Mouse (Mus musculus): Measurements from ENCODE around the gene Chsy1. TPM values are rescaled to one million over a fixed set of nuclear protein-coding genes. Genes with fewer than 3 reads are reported as not detected.

Gene Chsy1
- polyA plus RNA-seq, 1 experiment from 2014 or later = 24.4 TPM

DNA sequence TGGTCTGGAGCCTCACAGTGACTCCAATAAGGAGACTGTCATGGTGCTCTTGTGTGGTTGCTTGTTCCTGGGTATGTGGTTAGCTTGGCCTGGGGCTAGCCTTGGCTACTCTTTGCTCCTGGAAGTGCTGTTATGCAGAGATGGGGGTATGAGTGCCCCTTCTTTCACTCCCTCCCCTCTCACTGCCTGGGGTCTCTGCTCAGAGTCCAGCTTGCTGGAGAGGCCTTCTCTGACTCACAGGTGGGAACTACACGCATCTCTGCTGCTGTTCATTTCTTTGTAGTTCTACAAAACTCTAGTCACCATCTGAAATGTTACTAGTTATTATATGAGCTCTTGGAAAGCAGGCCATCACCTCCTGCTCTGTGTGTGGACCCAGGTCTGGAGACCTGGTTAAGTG lies 53.7 kb downstream of the Chsy1 start:
- no peak for ATAC-seq (ENCODE audit: insufficient number of reproducible peaks, insufficient read depth, low FRiP score, low TSS enrichment, low read depth)
- H3K27ac ChIP-seq = no peak overlapping the region
- no peak overlapping the region for H3K4me2 ChIP-seq
- no peaks in the 10 kb centered on the region for H3K27me3 ChIP-seq
- no peaks in the 10 kb centered on the region for H3K9me3 ChIP-seq
- 97% methylated on average over 1 of the region's 1 CpGs for WGBS
- H3K9ac ChIP-seq = no peak overlapping the region
- H3K36me3 ChIP-seq = peaks cover 9% of the 10 kb centered on the region
- peaks cover 21% of the 10 kb centered on the region for H3K4me1 ChIP-seq
- H3K4me3 ChIP-seq = no peak overlapping the region

DNA sequence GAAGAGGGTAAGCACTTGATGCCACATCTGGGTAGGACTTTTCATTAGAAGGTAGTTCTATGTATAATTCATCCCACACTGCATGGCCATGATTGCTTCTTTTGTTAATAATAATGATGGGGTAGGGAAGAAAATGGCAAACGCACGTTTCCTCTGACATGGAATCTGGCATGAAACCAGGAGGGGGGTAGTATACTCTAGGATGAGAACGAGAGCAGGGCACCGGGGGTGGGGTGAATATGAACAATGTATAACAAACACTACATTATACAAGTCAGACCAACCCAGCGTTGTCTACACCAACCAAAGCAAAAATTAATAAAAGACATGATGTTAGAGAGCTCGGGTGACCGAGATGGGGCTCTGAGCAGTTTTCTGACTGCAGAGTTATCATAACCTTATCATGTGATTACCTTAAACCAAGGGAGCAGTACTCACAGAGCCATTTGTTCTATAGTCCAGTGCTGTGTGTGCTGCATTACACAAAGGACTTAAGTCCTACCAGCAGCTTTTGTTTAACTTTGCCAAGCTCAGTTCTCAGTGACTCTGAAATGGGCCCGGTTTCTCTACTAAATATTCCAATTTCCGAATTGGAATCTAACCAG lies 55.2 kb downstream of the Chsy1 start:
- no peak overlapping the region for H3K9ac ChIP-seq
- H3K27ac ChIP-seq = no peak overlapping the region
- H3K4me3 ChIP-seq = no peak overlapping the region
- H3K4me2 ChIP-seq = no peak overlapping the region
- 72% methylated on average over 9 of the region's 9 CpGs for WGBS
- no peaks in the 10 kb centered on the region for H3K9me3 ChIP-seq
- H3K36me3 ChIP-seq = peaks cover 9% of the 10 kb centered on the region
- peaks cover 19% of the 10 kb centered on the region for H3K4me1 ChIP-seq
- no peaks in the 10 kb centered on the region for H3K27me3 ChIP-seq
- ATAC-seq (ENCODE audit: insufficient number of reproducible peaks, insufficient read depth, low FRiP score, low TSS enrichment, low read depth) = no peak

DNA sequence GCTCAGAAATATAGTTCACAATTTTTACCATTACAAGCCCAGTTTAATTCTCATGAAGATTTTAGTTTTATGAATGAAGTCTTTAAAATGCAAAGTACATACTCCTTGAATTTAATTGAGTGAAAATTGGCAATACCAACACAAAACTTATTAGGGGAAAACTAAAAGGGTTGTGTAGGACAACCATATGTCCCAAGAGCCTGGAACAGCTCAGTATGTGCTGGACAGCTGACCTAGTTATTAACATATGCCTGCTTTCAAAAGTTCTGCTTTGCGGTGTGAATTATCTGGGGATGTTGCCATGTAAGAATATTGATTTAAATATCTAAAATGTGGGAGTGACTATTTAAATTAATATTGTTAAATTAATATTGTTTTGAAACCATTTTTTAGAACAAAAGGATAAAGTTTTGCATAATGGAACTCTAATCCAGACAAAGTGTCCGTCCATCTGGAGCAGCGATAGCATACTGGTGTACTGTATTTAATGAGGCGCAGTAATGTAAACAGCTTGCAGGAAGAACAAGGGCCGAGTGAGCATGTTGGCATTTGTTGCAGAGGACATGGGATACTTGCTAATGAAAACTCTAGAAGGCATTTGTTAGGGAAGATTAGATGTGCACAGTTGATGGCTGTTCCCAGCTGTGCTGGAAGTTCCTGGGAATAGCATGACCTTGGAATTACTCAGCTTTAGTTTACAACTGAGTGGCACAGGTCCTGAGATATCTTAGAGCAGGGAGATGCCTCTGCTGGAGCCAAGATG lies 55.9 kb downstream of the Chsy1 start:
- H3K9ac ChIP-seq = no peak overlapping the region
- peaks cover 14% of the 10 kb centered on the region for H3K4me1 ChIP-seq
- H3K27me3 ChIP-seq = no peaks in the 10 kb centered on the region
- H3K27ac ChIP-seq = no peak overlapping the region
- ATAC-seq (ENCODE audit: insufficient number of reproducible peaks, insufficient read depth, low FRiP score, low TSS enrichment, low read depth) = no peak
- H3K4me3 ChIP-seq = no peak overlapping the region
- no peak overlapping the region for H3K4me2 ChIP-seq
- WGBS = 69% methylated on average over 5 of the region's 5 CpGs
- H3K9me3 ChIP-seq = no peaks in the 10 kb centered on the region
- peaks cover 4% of the 10 kb centered on the region; the same call in 1 of the 2 replicates for H3K36me3 ChIP-seq

DNA sequence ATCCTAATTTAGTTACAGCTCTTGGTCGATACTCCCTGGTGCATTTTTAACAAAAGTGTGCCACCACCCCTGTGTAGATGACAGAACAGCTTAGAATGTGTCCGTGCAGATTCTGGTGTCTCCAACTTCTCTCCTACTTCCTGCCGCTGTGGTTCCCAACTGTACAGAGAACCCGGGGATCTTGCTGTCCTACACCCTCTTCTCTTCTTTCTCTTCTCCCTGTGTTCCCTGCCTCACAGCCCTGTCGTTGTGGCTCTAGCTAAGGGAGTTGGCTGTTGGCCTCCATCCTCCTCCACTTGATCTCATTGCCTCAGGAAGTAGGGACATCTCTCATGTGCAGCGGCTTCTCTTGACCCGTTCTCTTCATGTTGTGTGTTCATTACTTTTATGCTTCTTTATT lies 59.6 kb downstream of the Chsy1 start:
- H3K9me3 ChIP-seq = no peaks in the 10 kb centered on the region
- H3K27ac ChIP-seq = no peak overlapping the region
- H3K4me3 ChIP-seq = no peak overlapping the region
- no peak overlapping the region for H3K4me2 ChIP-seq
- peaks cover 8% of the 10 kb centered on the region for H3K4me1 ChIP-seq
- WGBS = 85% methylated on average over 7 of the region's 7 CpGs
- peaks cover 34% of the 10 kb centered on the region for H3K36me3 ChIP-seq
- no peak for ATAC-seq (ENCODE audit: insufficient number of reproducible peaks, insufficient read depth, low FRiP score, low TSS enrichment, low read depth)
- H3K27me3 ChIP-seq = no peaks in the 10 kb centered on the region
- no peak overlapping the region for H3K9ac ChIP-seq

DNA sequence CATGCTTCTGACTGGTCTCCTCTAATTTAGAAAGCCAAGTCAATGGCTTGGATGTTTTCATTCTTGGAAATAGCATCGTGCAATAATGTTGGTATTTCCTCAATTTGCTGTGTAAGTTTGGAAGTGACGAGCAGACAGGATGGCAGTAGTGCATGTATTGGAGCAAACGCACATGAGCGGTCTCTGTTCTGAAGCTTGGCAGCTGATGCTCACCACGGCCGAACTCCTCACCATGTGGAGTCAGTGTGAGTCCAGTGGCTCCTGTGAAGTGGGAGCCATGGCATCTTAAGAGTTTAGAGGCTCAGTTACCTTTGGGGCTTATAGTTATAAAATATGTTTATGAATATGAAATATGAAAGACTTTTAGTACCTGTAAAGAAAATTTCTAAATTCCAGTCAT lies 60.2 kb downstream of the Chsy1 start:
- Histone ChIP-seq H3K36me3 (peaks cover 40% of the 10 kb centered on the region), H3K9me3 (no peaks in the 10 kb centered on the region), H3K4me3 (no peak overlapping the region), H3K27me3 (no peaks in the 10 kb centered on the region), H3K4me2 (no peak overlapping the region), H3K27ac (no peak overlapping the region), H3K9ac (no peak overlapping the region), H3K4me1 (peaks cover 2% of the 10 kb centered on the region)
- ATAC-seq (ENCODE audit: insufficient number of reproducible peaks, insufficient read depth, low FRiP score, low TSS enrichment, low read depth) = no peak
- 77% methylated on average over 6 of the region's 6 CpGs for WGBS

DNA sequence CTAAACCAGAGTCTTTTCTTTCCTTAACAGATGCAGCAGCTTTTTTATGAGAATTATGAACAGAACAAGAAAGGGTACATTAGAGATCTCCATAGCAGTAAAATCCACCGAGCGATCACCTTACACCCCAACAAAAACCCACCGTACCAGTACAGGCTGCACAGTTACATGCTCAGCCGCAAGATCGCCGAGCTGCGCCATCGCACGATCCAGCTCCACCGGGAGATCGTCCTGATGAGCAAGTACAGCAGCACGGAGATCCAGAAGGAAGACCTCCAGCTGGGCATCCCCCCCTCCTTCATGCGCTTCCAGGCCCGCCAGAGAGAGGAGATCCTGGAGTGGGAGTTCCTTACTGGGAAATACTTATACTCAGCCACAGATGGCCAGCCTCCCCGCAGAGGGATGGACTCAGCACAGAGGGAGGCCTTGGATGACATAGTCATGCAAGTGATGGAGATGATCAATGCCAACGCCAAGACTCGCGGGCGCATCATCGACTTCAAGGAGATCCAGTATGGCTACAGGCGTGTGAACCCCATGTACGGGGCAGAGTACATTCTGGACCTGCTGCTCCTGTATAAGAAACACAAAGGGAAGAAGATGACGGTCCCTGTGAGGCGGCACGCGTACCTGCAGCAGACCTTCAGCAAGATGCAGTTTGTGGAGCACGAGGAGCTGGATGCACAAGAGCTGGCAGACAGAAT lies 61.6 kb downstream of the Chsy1 start:
- Histone ChIP-seq H3K27ac (no peak overlapping the region), H3K4me1 (no peaks in the 10 kb centered on the region), H3K9ac (no peak overlapping the region), H3K9me3 (no peaks in the 10 kb centered on the region), H3K27me3 (no peaks in the 10 kb centered on the region), H3K4me3 (no peak overlapping the region), H3K36me3 (peaks cover 53% of the 10 kb centered on the region), H3K4me2 (no peak overlapping the region)
- ATAC-seq (ENCODE audit: insufficient number of reproducible peaks, insufficient read depth, low FRiP score, low TSS enrichment, low read depth) = no peak
- WGBS = 92% methylated on average over 27 of the region's 27 CpGs

DNA sequence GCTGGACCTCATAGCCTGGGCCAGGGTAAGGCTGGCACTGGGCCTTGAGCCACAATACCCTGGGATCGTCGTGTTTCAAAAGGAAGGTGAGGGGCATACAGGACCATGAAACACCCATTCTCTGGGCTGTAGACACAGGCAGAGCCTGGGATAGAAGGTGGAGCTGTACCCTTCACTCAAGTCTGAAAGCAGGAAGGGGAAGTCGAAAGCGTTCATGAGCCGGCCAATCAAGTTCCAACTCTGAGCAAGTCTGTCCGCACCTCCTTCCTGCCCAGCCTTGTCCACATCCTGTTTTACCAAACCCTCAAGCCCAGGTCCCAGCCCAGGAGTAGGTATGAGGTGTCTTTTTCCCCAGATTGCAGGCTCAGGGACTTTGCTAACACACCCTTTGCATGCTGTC lies 66.4 kb downstream of the Chsy1 start:
- H3K27ac ChIP-seq = no peak overlapping the region
- no peaks in the 10 kb centered on the region for H3K27me3 ChIP-seq
- ATAC-seq (ENCODE audit: insufficient number of reproducible peaks, insufficient read depth, low FRiP score, low TSS enrichment, low read depth) = no peak
- no peak overlapping the region for H3K4me3 ChIP-seq
- no peaks in the 10 kb centered on the region for H3K9me3 ChIP-seq
- peaks cover 50% of the 10 kb centered on the region for H3K36me3 ChIP-seq
- no peak overlapping the region for H3K4me2 ChIP-seq
- no peak overlapping the region for H3K9ac ChIP-seq
- 96% methylated on average over 6 of the region's 6 CpGs for WGBS
- H3K4me1 ChIP-seq = peaks cover 15% of the 10 kb centered on the region

DNA sequence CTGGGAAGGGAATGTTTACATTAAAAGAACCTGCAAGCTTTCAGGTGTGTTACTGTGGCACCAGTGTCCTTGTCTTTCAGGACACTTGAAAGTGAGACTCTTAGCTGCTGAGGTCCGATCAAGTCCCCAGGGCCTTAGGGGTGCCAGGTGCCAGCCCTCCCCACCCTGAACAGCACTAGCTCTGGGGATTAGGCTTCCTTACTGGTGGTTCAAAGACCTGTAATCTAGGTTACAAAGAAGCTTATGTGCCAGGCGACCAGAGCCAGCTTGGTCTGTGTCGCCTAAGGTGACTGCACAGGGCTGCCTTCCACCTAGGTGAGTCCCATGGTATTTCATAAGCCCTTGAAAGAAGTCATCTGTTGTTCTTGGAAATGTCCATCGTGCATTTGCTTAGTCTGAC lies 66.9 kb downstream of the Chsy1 start:
- no peak overlapping the region for H3K27ac ChIP-seq
- H3K9ac ChIP-seq = no peak overlapping the region
- no peaks in the 10 kb centered on the region for H3K27me3 ChIP-seq
- H3K36me3 ChIP-seq = peaks cover 45% of the 10 kb centered on the region
- H3K4me3 ChIP-seq = no peak overlapping the region
- 89% methylated on average over 4 of the region's 4 CpGs for WGBS
- ATAC-seq (ENCODE audit: insufficient number of reproducible peaks, insufficient read depth, low FRiP score, low TSS enrichment, low read depth) = no peak
- no peak overlapping the region for H3K4me2 ChIP-seq
- peaks cover 15% of the 10 kb centered on the region for H3K4me1 ChIP-seq
- no peaks in the 10 kb centered on the region for H3K9me3 ChIP-seq

DNA sequence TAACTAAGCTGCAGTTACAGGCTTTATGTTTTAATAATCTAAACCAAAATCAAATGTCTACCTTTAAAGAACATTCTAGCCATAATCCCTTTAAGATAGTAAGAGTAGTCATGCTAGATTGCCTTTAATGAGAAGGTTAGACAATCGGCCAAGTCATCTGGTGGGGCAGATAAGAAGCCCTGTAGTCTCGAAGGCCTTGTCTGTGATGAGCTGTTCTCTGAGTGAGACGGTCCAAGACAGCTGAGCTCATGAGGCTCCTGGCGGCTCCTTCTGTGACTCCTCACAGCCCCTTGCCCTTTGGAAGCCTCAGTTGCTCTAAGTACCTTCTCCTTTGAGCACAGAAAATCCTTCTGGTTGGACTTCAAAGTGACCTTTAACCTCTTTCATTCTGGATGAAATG lies 67.6 kb downstream of the Chsy1 start:
- no peak overlapping the region for H3K27ac ChIP-seq
- H3K36me3 ChIP-seq = peaks cover 39% of the 10 kb centered on the region
- H3K4me2 ChIP-seq = no peak overlapping the region
- no peak overlapping the region for H3K4me3 ChIP-seq
- peaks cover 15% of the 10 kb centered on the region for H3K4me1 ChIP-seq
- no peaks in the 10 kb centered on the region for H3K27me3 ChIP-seq
- ATAC-seq (ENCODE audit: insufficient number of reproducible peaks, insufficient read depth, low FRiP score, low TSS enrichment, low read depth) = no peak
- no peak overlapping the region for H3K9ac ChIP-seq
- H3K9me3 ChIP-seq = no peaks in the 10 kb centered on the region
- 83% methylated on average over 4 of the region's 4 CpGs for WGBS

DNA sequence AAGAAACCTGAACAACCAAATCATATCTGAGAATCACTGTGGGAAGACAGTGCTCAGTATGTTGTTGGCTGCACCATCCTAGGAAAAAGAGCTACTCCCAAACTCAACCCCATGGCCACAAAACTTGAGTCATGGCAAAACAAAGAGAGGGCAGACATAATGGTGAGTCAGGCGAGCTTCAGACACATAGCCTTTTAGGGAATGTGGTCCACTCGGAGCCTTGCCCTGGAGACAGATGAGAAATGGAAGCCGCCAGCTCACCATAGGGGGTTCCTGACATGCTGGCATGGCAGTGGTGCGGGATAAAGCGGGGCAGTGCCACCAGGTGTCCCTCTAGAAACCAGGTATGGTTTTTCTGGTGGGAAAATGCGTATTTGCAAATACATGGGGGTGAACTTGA lies 68.8 kb downstream of the Chsy1 start:
- 91% methylated on average over 6 of the region's 6 CpGs for WGBS

DNA sequence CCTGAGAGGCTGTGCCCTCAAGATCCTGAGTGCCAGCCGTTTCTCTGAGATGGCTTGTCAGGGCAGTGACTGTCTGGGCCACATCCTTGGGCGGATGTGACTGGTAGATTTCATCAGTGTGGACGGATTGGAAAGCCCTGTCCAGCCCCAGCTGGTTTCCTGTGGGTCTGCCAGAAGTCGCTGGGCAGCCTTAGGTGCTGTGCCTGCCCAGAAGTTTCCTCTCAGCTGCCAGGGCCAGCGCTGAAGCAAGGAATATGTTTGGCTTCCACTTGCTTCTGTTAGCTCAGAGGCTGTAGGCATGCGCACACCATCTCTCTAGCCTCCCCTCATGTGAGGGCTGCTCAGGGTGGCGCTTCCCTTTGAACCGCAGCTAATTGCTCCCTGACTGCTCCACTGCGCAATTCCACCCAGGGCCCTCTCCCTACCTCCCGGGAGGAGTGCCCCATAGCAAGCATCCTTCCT lies 69.8 kb downstream of the Chsy1 start:
- 42% methylated on average over 10 of the region's 10 CpGs for WGBS
- H3K9me3 ChIP-seq = no peaks in the 10 kb centered on the region
- H3K4me2 ChIP-seq = no peak overlapping the region
- H3K27me3 ChIP-seq = no peaks in the 10 kb centered on the region
- H3K4me1 ChIP-seq = peaks cover 21% of the 10 kb centered on the region
- H3K4me3 ChIP-seq = no peak overlapping the region
- ATAC-seq (ENCODE audit: insufficient number of reproducible peaks, insufficient read depth, low FRiP score, low TSS enrichment, low read depth) = no peak
- H3K27ac ChIP-seq = peak overlapping the region; percentile 8; the same call in 1 of the 2 replicates
- no peak overlapping the region for H3K9ac ChIP-seq
- peaks cover 18% of the 10 kb centered on the region for H3K36me3 ChIP-seq

More for the DNA sequence above, 68.8 kb downstream of the Chsy1 start:
- Histone ChIP-seq H3K27me3 (no peaks in the 10 kb centered on the region), H3K36me3 (peaks cover 27% of the 10 kb centered on the region), H3K4me3 (no peak overlapping the region), H3K27ac (no peak overlapping the region), H3K4me1 (peaks cover 17% of the 10 kb centered on the region), H3K9ac (no peak overlapping the region), H3K9me3 (no peaks in the 10 kb centered on the region), H3K4me2 (no peak overlapping the region)
- ATAC-seq (ENCODE audit: insufficient number of reproducible peaks, insufficient read depth, low FRiP score, low TSS enrichment, low read depth) = no peak

DNA sequence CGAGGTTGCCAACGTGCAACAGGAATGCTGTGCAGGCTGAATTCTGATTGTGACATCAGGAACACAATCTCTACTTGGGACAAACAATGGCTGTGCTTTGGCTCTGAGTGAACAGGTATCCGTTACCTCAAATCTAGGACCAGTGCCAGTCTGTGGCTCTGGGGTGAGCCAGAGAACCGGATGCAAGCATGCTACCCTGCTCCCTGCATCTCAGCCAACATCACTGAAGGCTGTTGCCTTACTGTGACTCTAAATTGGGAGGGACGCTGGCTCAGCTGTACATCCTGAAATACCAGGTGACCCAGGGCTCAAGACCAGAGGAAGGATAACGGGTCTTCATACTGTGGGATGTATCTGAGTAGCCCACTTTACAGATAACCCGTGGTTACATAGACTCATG lies 70.4 kb downstream of the Chsy1 start:
- Histone ChIP-seq H3K27ac (peak overlapping the region; percentile 8; the same call in 1 of the 2 replicates), H3K36me3 (peaks cover 13% of the 10 kb centered on the region), H3K27me3 (no peaks in the 10 kb centered on the region), H3K4me3 (no peak overlapping the region), H3K4me1 (peaks cover 21% of the 10 kb centered on the region), H3K4me2 (no peak overlapping the region), H3K9me3 (no peaks in the 10 kb centered on the region), H3K9ac (no peak overlapping the region)
- WGBS = 80% methylated on average over 7 of the region's 7 CpGs
- no peak for ATAC-seq (ENCODE audit: insufficient number of reproducible peaks, insufficient read depth, low FRiP score, low TSS enrichment, low read depth)

All from embryonic facial prominence, embryonic 13.5 days (tissue).